Mouse (Mus musculus) thymus, postnatal 4 days (tissue): ENCODE measurements around the gene Sik1.
"Not testable (repeated sequence)": the region's sequence is repeated elsewhere in the genome, so short reads cannot be mapped to it uniquely, and the experiment has no call there.

Experiments
- DNase-seq: peaks from one replicate; pipeline ENCODE4 v3.0.0; 2021

The Sik1 gene

DNA sequence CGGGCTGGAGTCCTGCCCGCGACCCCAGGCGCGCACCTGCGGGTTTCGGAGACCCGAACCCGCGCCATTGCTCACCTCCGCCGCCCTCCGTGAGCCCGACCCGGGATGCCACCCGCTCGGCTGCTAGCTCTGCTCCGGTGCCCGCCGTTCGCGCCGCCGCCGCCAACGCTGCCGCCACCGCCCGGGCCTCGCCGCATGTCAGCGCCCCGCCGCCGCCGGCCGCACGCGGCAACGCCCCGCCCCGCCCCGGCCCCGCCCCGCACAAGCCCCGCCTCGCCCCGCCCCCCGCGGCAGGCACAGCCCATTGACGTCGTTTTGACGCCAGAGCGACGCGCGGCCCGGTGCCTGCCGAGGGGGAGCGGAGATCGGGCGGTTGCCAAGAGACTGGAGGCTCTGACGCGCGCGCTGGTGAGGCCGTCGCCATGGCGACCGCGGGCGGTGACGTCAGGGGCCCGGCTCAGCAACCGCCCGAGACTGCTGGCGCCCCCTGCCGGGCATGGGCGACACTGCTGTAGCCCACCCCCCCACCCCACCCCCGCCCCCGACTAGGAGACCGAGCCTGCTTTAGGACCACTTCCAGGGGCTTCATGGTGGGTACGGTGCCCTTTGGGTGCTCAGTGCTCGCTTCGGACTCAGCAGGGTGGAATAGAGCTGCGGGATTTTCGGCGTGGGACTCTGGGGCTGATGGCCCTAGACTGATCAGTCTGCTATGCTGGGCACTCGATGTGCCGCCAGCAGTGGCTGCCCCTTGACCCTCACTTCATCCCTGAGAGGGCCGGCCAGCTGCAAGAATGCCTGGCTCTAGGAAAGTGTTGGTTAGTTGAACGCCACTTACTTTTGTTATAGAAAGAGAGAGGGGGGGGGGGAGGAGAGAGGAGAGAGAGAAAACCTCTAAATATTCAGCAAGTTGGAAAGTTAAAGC lies at the start of gene Sik1:
Sik1 (minus strand) TSS at position 208 of the 922 bp plus-strand sequence.
- peak; percentile 99 for DNase-seq

DNA sequence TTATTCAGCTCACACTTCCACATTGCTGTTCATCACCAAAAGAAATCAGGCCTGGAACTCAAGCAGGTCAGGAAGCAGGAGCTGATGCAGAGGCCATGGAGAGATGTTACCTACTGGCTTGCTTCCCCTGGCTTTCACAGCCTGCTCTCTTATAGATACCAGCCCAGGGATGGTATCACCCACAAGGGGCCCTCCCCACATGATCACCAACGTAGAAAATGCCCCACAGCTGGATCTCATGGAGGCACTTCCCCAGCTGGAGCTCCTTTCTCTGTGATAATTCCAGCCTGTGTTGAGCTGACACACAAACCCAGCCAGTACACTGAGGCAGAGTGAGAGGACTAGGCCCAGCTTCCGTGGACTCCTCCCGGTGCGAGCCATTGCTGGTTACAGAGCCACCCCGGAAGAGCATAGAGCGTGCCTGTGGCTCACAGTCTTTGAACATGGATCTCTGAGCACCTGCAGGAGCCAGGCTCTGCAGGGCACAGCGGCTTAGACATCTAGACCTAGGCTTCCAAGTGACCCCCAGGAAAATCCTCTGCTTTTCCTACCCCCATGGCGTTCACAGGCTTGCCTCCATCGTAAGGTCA lies 49.7 kb upstream of the Sik1 start:
- peak; percentile 53 for DNase-seq

DNA sequence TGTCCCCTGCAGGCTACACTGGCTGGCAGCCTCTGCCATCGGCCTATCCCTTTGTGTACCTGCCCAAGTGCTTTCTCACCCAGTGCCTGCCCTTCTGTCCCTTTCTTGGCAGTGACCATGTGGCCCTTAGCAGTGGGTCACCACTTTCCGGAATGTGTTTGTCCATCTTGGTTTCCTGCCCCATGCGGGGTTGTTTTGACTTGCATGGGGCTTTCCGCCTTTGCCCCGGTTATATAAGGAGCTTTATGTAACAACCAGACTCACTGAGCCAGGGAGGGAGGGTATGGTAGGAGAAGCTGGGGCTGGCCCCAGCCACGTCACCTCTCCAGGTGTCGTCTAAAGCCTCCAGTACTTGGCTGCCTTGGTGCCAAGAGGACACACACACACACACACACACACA lies 48.4 kb upstream of the Sik1 start:
- peak; percentile 4 for DNase-seq

DNA sequence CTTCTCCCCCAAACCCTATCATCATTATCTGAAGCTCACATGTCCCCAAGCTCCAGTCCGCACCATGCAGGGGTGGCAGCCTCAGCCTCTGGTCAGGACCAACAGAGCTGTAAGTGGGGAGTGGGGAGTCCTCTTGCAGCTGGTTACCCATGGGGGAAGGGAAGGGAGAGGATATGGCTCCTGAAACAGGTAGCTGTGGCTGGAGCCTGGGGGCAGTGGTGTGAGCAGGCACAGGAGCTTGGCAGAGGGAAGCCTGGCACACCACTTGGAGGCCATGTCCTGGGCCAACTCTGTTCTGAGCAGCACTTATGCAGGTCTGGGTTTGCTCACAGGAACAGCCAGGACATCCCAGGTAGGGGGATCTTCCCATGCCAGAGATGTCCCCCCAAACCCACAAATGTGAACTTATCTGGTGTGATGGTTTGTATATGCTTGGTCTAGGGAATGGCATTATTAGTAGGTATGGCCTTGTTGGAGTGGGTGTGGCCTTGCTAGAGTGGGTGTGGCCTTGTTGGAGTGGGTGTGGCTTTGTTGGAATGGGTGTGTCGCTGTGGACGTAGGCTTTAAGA lies 47.1 kb upstream of the Sik1 start:
- DNase-seq, result peak; percentile 8

DNA sequence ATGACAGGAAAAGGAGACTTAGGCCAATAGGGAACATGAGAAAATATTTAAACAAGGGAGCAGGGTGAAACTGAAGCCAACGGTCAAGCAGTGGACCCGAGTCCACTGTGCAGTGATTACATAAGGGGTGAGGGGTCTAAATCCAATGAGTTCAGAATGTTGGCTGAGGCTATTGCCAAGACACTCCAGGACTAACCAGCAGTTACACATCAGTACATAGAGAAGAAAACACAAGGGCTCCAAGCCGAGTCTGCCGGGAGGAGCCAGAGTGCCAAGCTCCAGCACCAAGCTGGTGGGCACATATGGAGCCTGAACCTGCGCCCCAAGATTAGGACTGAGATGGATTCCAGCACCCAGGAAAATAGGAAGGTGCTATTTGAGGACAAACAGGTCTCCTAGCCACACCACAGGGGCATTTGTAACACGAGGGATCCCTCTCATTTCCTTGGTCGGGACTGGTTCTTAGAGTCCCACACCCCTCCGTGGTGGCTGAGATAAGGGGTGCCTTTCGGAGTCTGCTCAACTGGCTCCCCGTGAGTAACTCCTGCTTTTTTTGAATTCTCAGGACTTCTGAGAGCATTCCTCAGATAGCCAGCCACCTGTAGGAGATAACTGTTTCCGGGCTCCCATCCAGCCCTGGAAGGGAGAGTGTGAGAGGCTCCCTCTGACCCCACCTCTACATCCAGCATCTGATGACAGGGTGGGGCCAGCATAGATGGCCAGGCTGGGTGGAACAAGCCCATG lies 46.0 kb upstream of the Sik1 start:
- DNase-seq, result peak; percentile 2

DNA sequence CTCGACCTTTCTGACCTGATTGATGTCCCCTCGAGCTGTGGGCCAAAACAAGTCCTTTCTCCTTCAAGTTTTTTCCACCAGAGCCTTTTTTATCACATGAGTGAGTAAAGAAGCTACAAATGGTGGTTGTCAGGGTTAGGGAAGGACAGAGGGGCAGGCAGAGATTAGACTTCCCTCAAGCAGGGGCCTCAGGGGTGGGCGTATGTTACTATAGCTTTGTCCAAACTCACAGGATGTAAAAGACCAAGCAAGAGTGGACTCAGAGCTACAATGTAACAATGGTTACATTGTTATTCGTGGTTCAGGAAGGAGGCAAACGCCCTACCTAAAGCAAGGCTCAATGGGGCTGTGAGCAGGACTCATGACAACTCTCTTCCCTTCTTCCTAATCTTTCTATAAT lies 43.3 kb upstream of the Sik1 start:
- DNase-seq, result no peak

DNA sequence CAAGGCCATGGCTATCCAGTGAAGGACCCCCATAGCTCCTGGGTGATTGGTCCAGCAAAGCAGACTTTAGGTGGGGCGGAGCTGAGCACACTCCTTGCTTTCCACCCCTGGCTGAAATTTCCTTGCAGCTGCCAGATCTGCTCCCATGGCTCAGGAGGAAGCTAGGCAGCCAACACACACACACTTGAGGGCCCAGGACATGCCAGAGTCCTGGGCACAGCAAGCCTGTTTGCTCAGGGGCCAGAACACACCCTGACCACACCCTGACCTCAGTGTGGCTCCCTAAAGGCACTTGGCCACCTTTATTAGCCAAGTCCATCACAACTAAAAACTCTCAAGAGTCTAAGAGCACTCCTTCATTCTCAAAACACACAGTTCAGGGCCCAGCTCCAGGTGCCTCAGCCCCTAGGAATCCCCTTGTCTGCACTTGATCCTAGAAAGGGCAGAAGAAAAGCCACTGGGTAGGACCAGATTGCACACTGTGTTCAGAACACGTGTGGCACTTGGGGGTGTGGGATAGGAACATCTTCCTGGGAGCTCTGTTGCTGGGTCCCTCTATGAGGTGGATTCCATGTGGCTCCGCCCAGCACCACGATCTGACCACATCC lies 41.7 kb upstream of the Sik1 start:
- peak; percentile 2 for DNase-seq

DNA sequence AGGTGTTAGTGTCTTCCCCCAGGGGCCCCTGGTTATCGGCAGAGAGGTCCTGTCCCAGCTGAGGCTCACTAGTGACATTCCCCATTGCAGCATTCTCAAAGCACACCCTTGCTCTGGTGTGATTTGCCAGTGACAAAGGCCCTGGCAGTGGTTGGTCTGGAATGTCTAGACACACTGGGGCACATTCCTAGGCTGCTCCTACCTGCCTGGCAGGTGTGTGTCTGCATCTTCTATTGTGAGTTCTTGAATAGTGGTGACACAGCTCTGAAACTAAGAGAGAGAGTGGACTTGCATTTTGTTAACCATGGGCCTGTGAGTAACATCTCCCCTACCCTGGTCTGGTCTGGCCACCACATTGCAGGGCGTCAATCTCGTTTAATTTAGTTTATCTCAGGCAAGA lies 41.1 kb upstream of the Sik1 start:
- DNase-seq, result peak; percentile 1

DNA sequence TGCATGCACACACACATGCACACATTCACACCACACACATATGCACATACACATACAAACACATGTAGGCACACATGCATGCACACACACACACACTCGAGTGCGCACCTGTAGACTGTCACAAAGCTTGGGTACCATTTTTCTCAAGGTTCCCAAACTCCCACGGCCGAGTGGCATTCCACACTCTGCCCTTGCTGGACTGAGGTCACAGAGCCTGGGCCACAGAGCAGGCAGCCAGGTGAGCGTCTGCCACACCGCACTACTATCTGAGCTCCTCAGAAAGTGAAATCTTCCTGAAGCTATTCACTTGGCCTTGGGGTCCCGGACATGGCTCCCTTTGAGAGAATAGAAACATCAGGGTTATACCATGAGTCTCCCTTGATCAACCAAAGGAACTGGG lies 40.7 kb upstream of the Sik1 start:
- DNase-seq, result peak; percentile 1

DNA sequence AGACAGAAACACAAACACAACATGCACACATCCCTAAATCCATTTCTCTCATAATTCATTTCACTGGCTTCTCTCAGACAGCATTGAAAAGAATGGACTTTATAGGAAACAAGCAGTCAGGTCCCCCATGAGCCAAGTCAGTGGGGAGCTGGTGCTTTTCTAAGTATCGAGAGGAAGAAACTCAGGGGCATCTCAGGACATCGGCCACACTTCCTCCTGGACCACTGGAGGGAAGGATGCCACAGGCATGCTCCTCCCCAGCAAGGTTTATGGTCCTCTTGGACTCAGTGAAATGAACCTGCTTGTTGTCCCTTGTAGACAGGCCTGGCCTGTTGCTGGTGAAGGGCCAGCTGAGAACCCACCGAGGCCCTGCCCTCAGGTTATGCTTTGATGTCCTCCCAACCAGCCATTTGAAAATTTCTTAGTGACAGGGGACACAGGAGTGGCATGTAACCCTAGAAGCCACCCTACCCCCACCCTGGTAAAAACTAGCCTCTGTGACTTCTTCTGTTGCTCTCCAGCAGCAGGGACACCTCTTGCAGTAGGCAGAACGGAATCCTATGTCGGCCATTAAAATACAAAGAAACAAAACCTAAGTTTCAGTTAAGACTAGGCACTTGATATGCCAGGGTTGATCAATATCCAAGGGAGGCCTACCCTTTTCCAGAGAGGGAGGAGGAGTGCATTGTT lies 37.9 kb upstream of the Sik1 start:
- no peak for DNase-seq

DNA sequence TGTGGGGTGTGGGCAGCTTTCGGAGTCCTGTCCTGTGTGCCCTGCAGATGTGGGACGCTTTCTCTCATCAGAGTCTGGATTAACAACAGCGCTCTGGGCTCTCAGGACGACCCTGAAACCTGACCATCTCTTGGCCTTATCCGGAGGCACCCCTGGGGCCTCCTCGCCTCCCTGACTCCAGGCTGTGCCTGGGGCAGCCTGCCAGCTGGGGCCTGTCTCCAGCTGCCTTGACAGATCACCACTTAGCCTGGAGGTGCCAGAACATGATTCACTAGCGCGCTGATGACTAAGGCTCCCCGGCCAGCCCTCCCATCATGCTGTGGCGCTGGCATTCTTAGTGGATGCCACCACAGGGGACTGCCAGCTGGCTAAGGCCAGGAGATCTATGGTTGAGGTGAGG lies 37.1 kb upstream of the Sik1 start:
- DNase-seq, result peak; percentile 16

DNA sequence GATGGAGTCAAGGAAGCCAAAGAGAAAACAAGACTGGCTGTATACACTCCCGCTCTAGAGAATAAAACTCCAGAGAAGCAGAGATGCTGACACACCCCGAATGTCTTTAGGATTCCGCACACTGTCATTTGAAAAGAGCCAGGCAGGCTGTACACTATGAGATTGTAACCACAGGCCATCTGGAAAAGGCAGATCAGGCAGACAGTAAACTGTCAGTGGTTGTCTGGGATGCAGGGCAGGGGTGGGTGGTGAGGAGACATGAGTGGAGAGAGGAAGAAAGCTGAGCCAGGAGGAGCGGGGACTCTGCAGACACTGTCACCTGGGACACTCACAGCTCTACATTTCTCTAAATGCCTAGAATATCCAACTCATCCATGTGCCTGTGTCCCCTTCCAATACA lies 36.3 kb upstream of the Sik1 start:
- peak; percentile 7 for DNase-seq

DNA sequence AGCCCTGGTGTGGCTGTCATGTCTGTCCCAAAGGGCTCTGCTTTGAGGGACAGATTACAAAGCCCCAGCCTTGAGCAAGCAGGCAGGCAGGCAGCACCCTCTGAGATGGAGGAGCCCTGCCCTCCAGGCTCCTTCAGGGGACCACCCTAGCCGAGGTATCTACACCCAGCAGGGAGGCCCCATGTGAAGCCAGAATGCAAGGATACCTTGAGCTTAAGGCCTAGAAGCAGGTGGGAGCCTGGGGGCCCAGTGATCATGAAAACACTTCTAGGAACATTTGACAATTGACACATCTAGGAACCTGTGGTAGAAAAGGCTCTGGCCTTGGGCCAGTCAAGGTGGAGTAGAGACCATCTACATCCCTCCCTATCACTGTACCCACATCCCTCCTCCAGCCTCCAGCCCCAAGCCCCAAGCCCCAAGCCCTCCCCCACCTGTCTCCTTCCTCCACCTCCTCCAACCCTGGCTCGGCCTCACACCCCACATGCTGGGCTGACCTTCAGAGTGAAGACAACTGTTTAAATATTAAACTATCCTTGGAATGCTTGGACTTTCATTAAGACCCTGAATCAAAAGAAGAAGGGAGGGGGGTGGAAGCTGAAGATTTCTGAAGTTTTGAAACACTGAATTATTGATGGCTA lies 34.8 kb upstream of the Sik1 start:
- peak; percentile 7 for DNase-seq

DNA sequence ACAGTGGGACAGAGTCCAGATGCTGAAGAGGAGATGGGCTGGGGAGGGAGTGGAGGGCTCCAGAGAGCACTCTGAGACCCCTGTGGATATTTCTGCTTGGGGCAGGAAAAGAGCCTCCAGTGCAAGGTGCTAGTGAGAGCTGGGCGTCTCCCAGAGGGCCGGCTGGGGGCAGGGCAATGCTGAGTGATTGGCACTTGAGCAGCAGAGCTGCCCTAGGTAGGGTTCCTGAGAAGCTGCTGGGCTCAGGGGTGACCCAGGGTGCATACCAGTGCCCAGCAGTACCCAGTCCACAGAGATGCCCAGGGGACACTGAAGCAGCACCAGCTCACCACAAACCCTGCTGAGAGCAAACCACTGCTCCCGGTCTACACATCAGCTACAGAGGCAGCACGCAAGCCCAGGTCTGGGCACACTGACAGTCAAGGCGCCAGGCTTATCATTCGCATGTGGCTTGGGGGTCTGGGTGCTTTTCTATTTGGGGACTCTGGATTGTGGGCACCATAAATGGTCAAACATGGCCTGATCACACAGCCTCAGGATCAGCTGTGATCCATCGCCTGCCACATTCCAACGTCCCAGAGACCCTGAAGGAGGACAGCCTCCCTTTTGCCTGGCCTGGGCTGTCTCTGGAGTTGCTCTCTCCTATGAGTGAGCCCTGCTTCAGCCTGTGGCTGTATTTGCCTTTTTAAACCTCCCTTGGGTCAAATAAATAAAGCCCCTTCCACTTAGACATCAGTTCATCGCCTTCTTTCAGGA lies 34.0 kb upstream of the Sik1 start:
- DNase-seq, result peak; percentile 51

DNA sequence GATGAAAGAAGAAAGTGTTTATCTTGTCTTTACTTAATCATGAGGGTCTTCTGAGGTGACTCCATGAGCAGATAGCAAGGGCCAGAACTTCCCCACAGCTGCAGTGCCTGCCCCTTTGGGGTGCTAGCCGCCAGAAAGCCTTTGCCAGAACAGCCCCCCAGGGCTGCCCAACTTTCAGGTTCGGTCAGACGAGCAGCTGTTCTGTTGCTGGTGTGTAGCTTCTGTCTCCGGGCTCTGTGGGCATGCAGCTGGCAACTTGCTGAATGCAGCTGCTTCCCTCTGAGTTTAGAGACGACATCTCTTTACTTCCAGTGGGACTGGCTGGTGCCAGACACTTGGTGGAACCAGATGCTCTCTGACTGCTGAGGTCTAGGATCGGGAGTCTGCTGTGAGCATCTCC lies 32.9 kb upstream of the Sik1 start:
- peak; percentile 58 for DNase-seq

DNA sequence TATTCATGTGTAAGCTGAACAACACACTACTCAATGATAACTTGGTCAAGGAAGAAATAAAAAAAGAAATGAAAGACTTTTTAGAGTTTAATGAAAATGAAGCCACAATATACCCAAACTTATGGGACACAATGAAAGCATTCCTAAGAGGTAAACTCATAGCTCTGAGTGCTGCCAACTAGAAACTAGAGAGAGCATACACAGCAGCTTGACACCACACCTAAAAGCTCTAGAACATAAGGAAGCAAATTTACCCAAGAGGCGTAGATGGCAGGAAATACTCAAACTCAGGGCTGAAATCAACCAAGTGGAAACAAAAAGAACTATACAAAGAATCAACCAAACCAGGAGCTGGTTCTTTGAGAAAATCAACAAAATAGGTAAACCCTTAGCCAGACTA lies 29.1 kb upstream of the Sik1 start:
- not testable (repeated sequence) for DNase-seq

DNA sequence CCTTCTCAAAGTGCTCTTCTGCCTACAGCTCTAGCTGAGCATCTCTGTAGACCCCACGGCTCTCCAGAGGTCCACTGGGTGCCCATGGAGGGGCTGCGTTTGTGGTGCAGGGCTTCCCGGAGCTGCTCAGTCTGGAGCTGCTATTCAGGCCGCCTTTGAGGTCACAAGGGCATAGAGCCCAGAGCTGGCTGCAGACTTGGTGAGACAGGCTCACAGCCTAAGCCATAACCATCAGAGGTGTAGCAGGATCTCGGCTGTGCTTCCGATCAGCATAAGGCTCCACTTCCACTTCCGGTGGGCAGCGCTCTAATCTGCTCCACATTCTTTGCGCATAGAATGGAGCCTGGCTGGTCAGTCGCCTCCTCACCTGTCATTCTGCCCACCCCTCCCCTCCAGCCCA lies 23.8 kb upstream of the Sik1 start:
- peak; percentile 2 for DNase-seq

DNA sequence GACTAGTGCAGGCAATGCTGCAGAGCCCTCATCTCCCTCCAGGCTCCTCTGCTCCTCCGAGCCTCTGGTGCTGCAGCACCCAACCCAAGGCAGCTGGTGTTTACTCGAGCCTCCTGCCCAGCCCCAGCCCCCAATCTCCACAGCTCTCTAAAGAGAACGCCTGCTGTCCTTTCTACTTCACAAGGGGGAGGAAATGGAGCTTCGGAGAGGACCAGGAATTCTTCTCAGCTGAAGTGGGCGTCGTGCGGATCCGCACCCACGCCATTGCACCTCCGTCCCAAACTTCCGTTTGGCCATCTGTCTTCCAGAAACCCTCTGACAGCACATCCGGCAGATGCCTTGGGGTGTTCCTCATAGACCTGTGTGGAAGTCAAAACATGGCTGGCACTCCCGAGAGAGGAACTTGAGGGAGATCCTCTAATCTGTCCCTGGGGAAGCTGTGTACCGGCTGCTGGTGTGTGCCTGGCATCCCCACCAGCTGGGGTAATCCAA lies 22.1 kb upstream of the Sik1 start:
- peak; percentile 4 for DNase-seq

DNA sequence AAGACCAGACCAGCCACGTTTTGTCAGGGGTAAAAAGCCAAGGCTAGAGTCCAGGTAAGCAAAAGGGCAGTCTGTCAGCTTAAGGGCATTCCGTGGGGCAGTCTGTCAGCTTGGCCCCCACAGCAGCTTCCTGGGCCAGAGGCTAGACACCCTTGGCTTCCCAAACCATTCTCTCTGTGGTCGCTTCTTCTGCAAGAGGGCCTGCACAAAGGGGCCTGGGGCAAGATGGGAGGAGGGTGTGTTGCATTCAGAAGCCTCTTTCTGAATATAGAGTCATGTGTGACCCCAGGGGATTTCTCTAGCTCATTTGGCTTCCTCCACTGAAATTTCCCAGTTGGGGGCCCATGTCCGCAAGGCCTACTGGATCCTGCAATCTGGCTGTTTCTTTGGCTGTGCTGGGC lies 21.6 kb upstream of the Sik1 start:
- DNase-seq, result peak; percentile 3

DNA sequence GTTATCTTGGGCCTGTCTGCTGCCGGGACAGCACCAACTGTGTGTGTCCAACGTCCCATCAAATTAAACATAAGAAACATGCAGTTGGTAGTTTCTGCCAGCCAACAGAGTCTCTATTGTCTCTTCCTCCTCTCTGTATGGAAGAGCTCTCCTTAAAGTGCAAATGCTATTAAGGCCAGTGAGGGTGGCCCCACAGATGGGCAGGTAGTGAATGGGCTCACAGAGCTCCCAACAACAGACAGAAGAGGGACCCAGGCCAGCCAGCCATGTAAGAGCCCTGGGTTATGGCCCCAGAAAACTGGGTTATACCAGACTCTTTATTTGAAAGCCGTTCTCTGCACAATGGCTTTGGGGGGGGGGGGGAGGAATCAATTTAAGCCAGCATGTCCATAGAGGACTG lies 21.2 kb upstream of the Sik1 start:
- peak; percentile 2 for DNase-seq
